Mouse (Mus musculus): ENCODE data around the gene Mrpl20. TPM values are rescaled to one million over a fixed set of nuclear protein-coding genes. Genes with fewer than 3 reads are reported as not detected.
"Not testable (repeated sequence)": the region's sequence is repeated elsewhere in the genome, so short reads cannot be mapped to it uniquely, and the experiment has no call there.

The Mrpl20 gene
- polyA plus RNA-seq, 1 experiment from 2014 or later = 227 TPM

- H3K4me1 ChIP-seq (replicated peaks) = peaks cover 41% of the 10 kb centered on the region
- H3K9ac ChIP-seq = peak overlapping the region; percentile 75
- H3K27me3 ChIP-seq = peaks cover 33% of the 10 kb centered on the region
- no peaks in the 10 kb centered on the region for H3K36me3 ChIP-seq
- peak overlapping the region; percentile 64 for H3K4me3 ChIP-seq (replicated peaks)
- under 1% methylated on average over 52 of the region's 52 CpGs for WGBS (ENCODE audit: insufficient replicate concordance)
- H3K27ac ChIP-seq = peak overlapping the region; percentile 66
- DNase-seq (peak; percentile 45), ATAC-seq (ENCODE audit: low read depth) (peak; percentile 75)
- H3K4me2 ChIP-seq = peak overlapping the region; percentile 86
- no peaks in the 10 kb centered on the region for H3K9me3 ChIP-seq (replicated peaks)
Measured at GRCm38 (mm10) chr4:155784081-155784701, 18.5 kb upstream of the Mrpl20 start.

GRCm38 (mm10) chr4:155785246-155785645, 17.4 kb upstream of the Mrpl20 start:
- H3K4me1 ChIP-seq (replicated peaks) = peaks cover 47% of the 10 kb centered on the region
- H3K27ac ChIP-seq = no peak overlapping the region
- no peak overlapping the region for H3K4me2 ChIP-seq
- DNase-seq (no peak), ATAC-seq (ENCODE audit: low read depth) (no peak)
- no peaks in the 10 kb centered on the region for H3K36me3 ChIP-seq
- no peak overlapping the region for H3K4me3 ChIP-seq (replicated peaks)
- WGBS (ENCODE audit: insufficient replicate concordance) = 74% methylated on average over 10 of the region's 10 CpGs
- no peaks in the 10 kb centered on the region for H3K9me3 ChIP-seq (replicated peaks)
- H3K27me3 ChIP-seq = peaks cover 26% of the 10 kb centered on the region
- H3K9ac ChIP-seq = no peak overlapping the region

GRCm38 (mm10) chr4:155785819-155786218, 16.9 kb upstream of the Mrpl20 start, which contains the start of gene Tmem88b:
Tmem88b (minus strand) TSS chr4:155785874.
- Histone ChIP-seq H3K9ac (peak within 1 kb of the TSS; percentile 75; the same call in 1 of the 2 replicates), H3K27ac (no peak within 1 kb of the TSS; the same call in 1 of the 2 replicates), H3K4me2 (peak within 1 kb of the TSS; percentile 86), H3K4me1 (replicated peaks) (peaks cover 49% of the 10 kb centered on the region), H3K36me3 (no peaks in the 10 kb centered on the region), H3K4me3 (replicated peaks) (peak within 1 kb of the TSS; percentile 64; the same call in 1 of the 2 replicates), H3K27me3 (peaks cover 24% of the 10 kb centered on the region), H3K9me3 (replicated peaks) (no peaks in the 10 kb centered on the region)
- ATAC-seq (ENCODE audit: low read depth) = no peak
- WGBS (ENCODE audit: insufficient replicate concordance) = 57% methylated on average over 5 of the region's 5 CpGs
- DNase-seq = no peak

- H3K27me3 ChIP-seq = peaks cover 20% of the 10 kb centered on the region
- H3K27ac ChIP-seq = no peak overlapping the region
- DNase-seq = no peak
- no peaks in the 10 kb centered on the region for H3K36me3 ChIP-seq
- H3K4me2 ChIP-seq = no peak overlapping the region
- H3K9me3 ChIP-seq (replicated peaks) = no peaks in the 10 kb centered on the region
- 45% methylated on average over 3 of the region's 3 CpGs for WGBS (ENCODE audit: insufficient replicate concordance)
- H3K9ac ChIP-seq = no peak overlapping the region
- ATAC-seq (ENCODE audit: low read depth) = peak; percentile 22; the same call in 1 of the 2 replicates
- H3K4me1 ChIP-seq (replicated peaks) = peaks cover 47% of the 10 kb centered on the region
- no peak overlapping the region for H3K4me3 ChIP-seq (replicated peaks)
Measured at GRCm38 (mm10) chr4:155788300-155788699, 14.4 kb upstream of the Mrpl20 start.

- H3K4me1 ChIP-seq (replicated peaks) = peaks cover 42% of the 10 kb centered on the region
- not testable (repeated sequence) for DNase-seq; H3K27ac ChIP-seq; H3K36me3 ChIP-seq; H3K4me3 ChIP-seq (replicated peaks); H3K9me3 ChIP-seq (replicated peaks); ATAC-seq (ENCODE audit: low read depth); H3K4me2 ChIP-seq; H3K9ac ChIP-seq
- H3K27me3 ChIP-seq = peaks cover 14% of the 10 kb centered on the region
- 63% methylated on average over 4 of the region's 4 CpGs for WGBS (ENCODE audit: insufficient replicate concordance)
Measured at GRCm38 (mm10) chr4:155788833-155789232, 13.8 kb upstream of the Mrpl20 start.

GRCm38 (mm10) chr4:155790021-155790489, 12.6 kb upstream of the Mrpl20 start, which contains the start of gene Ankrd65:
Ankrd65 (plus strand) TSS chr4:155790439.
- Histone ChIP-seq H3K27ac (no peak within 1 kb of the TSS), H3K4me3 (replicated peaks) (no peak within 1 kb of the TSS), H3K4me1 (replicated peaks) (peaks cover 32% of the 10 kb centered on the region), H3K27me3 (peaks cover 14% of the 10 kb centered on the region), H3K9me3 (replicated peaks) (no peaks in the 10 kb centered on the region), H3K36me3 (no peaks in the 10 kb centered on the region), H3K4me2 (no peak within 1 kb of the TSS), H3K9ac (no peak within 1 kb of the TSS)
- 69% methylated on average over 3 of the region's 3 CpGs for WGBS (ENCODE audit: insufficient replicate concordance)
- no peak for DNase-seq
- no peak for ATAC-seq (ENCODE audit: low read depth)

- 53% methylated on average over 3 of the region's 3 CpGs for WGBS (ENCODE audit: insufficient replicate concordance)
- DNase-seq (no peak), ATAC-seq (ENCODE audit: low read depth) (peak; percentile 37; the same call in 1 of the 2 replicates)
- Histone ChIP-seq H3K27ac (no peak overlapping the region), H3K27me3 (peaks cover 14% of the 10 kb centered on the region), H3K4me3 (replicated peaks) (no peak overlapping the region), H3K4me2 (no peak overlapping the region), H3K9ac (no peak overlapping the region), H3K36me3 (no peaks in the 10 kb centered on the region), H3K4me1 (replicated peaks) (peaks cover 25% of the 10 kb centered on the region), H3K9me3 (replicated peaks) (no peaks in the 10 kb centered on the region)
Measured at GRCm38 (mm10) chr4:155790650-155791161, 12.0 kb upstream of the Mrpl20 start.

- Histone ChIP-seq H3K9ac (no peak overlapping the region), H3K4me3 (replicated peaks) (no peak overlapping the region), H3K4me2 (no peak overlapping the region), H3K36me3 (no peaks in the 10 kb centered on the region), H3K4me1 (replicated peaks) (peaks cover 22% of the 10 kb centered on the region), H3K27me3 (peaks cover 19% of the 10 kb centered on the region), H3K9me3 (replicated peaks) (no peaks in the 10 kb centered on the region), H3K27ac (no peak overlapping the region)
- DNase-seq (no peak), ATAC-seq (ENCODE audit: low read depth) (no peak)
- 63% methylated on average over 24 of the region's 24 CpGs for WGBS (ENCODE audit: insufficient replicate concordance)
Measured at GRCm38 (mm10) chr4:155791240-155791933, 11.3 kb upstream of the Mrpl20 start.

- Histone ChIP-seq H3K4me3 (replicated peaks) (no peak overlapping the region), H3K9me3 (replicated peaks) (no peaks in the 10 kb centered on the region), H3K4me1 (replicated peaks) (peaks cover 14% of the 10 kb centered on the region), H3K9ac (no peak overlapping the region), H3K4me2 (no peak overlapping the region), H3K36me3 (no peaks in the 10 kb centered on the region), H3K27me3 (peaks cover 21% of the 10 kb centered on the region), H3K27ac (no peak overlapping the region)
- no peak for DNase-seq
- ATAC-seq (ENCODE audit: low read depth) = no peak
- 59% methylated on average over 2 of the region's 2 CpGs for WGBS (ENCODE audit: insufficient replicate concordance)
Measured at GRCm38 (mm10) chr4:155793730-155794129, 8.9 kb upstream of the Mrpl20 start.

- no peak for DNase-seq
- ATAC-seq (ENCODE audit: low read depth) = no peak
- 94% methylated on average over 1 of the region's 1 CpGs for WGBS (ENCODE audit: insufficient replicate concordance)
- H3K4me2 ChIP-seq = peak overlapping the region; percentile 90
- no peak overlapping the region for H3K27ac ChIP-seq
- H3K27me3 ChIP-seq = peaks cover 8% of the 10 kb centered on the region
- H3K4me3 ChIP-seq (replicated peaks) = no peak overlapping the region
- H3K9ac ChIP-seq = no peak overlapping the region
- H3K9me3 ChIP-seq (replicated peaks) = no peaks in the 10 kb centered on the region
- H3K4me1 ChIP-seq (replicated peaks) = peaks cover 35% of the 10 kb centered on the region
- H3K36me3 ChIP-seq = peaks cover 23% of the 10 kb centered on the region
Measured at GRCm38 (mm10) chr4:155802075-155802474, 603 bp upstream of the Mrpl20 start.

- H3K4me2 ChIP-seq = peak overlapping the region; percentile 90
- WGBS (ENCODE audit: insufficient replicate concordance) = under 1% methylated on average over 58 of the region's 58 CpGs
- H3K9me3 ChIP-seq (replicated peaks) = no peaks in the 10 kb centered on the region
- H3K4me3 ChIP-seq (replicated peaks) = peak overlapping the region; percentile 72
- peaks cover 2% of the 10 kb centered on the region for H3K27me3 ChIP-seq
- H3K9ac ChIP-seq = peak overlapping the region; percentile 83
- peak overlapping the region; percentile 75 for H3K27ac ChIP-seq
- H3K4me1 ChIP-seq (replicated peaks) = peaks cover 35% of the 10 kb centered on the region
- DNase-seq = peak; percentile 92
- peak; percentile 98 for ATAC-seq (ENCODE audit: low read depth)
- peaks cover 37% of the 10 kb centered on the region for H3K36me3 ChIP-seq
Measured at GRCm38 (mm10) chr4:155803340-155804041, 813 bp downstream of the Mrpl20 start.
